Mouse (Mus musculus): Measurements from ENCODE around the gene Mia2.

DNA sequence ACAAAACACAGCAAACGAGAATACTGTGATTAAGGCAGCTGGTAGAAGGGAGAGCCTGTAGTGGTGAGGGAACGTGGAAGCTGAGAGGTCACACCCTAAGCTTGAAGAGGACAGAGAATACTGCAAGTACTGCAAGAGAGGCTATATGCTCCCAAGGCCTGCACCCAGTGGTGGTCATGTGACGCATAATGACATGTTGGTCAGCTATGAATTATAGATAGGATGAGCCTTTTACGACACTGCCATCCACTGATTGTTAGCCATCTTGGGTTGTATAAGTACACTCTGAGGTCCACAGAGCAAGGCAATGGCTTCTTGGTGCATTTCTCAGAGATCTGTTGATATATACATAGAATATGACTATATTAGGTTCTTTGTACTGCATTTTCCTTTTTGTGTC lies 71.0 kb downstream of the Mia2 start:
- TF ChIP-seq POLR2A (IDR thresholded peaks at IDR 0.05; ENCODE audit: extremely low read depth, insufficient read depth, low read length) (no peak), CTCF (IDR thresholded peaks at IDR 0.05; ENCODE audit: extremely low read depth, insufficient read depth, low read length) (no peak)
